Mouse (Mus musculus): ENCODE data around the gene Tnfsf14. TPM values are rescaled to one million over a fixed set of nuclear protein-coding genes. Genes with fewer than 3 reads are reported as not detected.

Gene Tnfsf14
- polyA plus RNA-seq, 1 experiment from 2014 or later: 0.50 TPM

- Histone ChIP-seq H3K9me3 (ENCODE audit: low read length) (no peaks in the 10 kb centered on the region), H3K27me3 (replicated peaks; ENCODE audit: insufficient read depth, low read length) (no peaks in the 10 kb centered on the region), H3K4me3 (ENCODE audit: low read depth, low read length) (no peak overlapping the region), H3K4me1 (ENCODE audit: insufficient read depth, low read depth, low read length) (no peaks in the 10 kb centered on the region), H3K9ac (replicated peaks; ENCODE audit: low read depth) (no peak overlapping the region), H3K4me2 (replicated peaks; ENCODE audit: low read depth, low read length) (no peak overlapping the region), H3K36me3 (ENCODE audit: insufficient read depth, low read length) (no peaks in the 10 kb centered on the region), H3K27ac (ENCODE audit: low read length) (no peak overlapping the region)
- TF ChIP-seq CTCF (IDR thresholded peaks at IDR 0.05) (no peak), EP300 (IDR thresholded peaks at IDR 0.05) (no peak)
- ATAC-seq (no peak), DNase-seq (ENCODE audit: low spot score) (no peak)
- 67% methylated on average over 3 of the region's 3 CpGs for WGBS
These were observed 794 bp upstream of the Tnfsf14 start for GRCm38 (mm10) chr17:57194771-57195170.

DNA sequence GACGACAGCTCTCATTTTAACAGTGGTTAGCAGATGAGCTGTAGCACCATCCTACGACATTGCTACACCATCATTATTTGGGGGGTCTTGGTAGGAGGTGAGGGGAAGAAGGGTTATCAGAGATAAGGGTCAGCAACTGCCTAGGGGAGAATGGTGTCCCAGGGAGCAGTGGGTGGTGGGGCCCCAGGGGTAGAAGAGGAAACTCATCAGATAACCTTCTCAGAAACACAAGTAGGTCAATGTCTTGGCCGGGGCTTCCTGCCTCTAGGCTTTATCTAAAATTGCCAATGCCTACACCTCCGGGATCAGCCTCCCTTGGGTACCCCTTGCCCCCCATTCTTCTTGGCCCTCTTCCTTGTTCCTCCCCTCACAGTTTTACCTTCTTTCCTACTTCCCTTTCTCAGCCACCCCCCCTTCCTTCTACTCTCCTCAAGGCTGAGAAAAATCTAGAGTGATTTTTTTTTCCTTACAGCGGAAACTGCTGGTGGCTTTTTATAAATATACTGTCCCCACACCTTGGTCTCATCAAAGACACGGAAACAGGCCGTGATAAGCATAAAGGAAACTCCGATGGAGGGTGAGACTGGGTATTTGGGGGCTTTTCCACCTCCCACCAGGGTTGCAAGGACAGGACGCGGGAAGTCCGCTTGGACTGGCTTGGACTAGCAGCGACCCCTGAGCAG, 5.3 kb downstream of the Tnfsf14 start:
- no peaks in the 10 kb centered on the region for H3K9me3 ChIP-seq (ENCODE audit: low read length)
- no peak overlapping the region for H3K9ac ChIP-seq (replicated peaks; ENCODE audit: low read depth)
- no peak for TF ChIP-seq CTCF (IDR thresholded peaks at IDR 0.05)
- TF ChIP-seq EP300 (IDR thresholded peaks at IDR 0.05): no peak
- H3K27ac ChIP-seq (ENCODE audit: low read length): no peak overlapping the region
- ATAC-seq: no peak
- H3K4me1 ChIP-seq (ENCODE audit: insufficient read depth, low read depth, low read length): no peaks in the 10 kb centered on the region
- H3K27me3 ChIP-seq (replicated peaks; ENCODE audit: insufficient read depth, low read length): no peaks in the 10 kb centered on the region
- H3K4me2 ChIP-seq (replicated peaks; ENCODE audit: low read depth, low read length): no peak overlapping the region
- no peak for DNase-seq (ENCODE audit: low spot score)
- 55% methylated on average over 12 of the region's 12 CpGs for WGBS
- H3K4me3 ChIP-seq (ENCODE audit: low read depth, low read length): no peak overlapping the region
- no peaks in the 10 kb centered on the region for H3K36me3 ChIP-seq (ENCODE audit: insufficient read depth, low read length)

GRCm38 (mm10) chr17:57185641-57186040, 8.3 kb downstream of the Tnfsf14 start:
- H3K27me3 ChIP-seq (replicated peaks; ENCODE audit: insufficient read depth, low read length): no peaks in the 10 kb centered on the region
- no peak overlapping the region for H3K9ac ChIP-seq (replicated peaks; ENCODE audit: low read depth)
- no peak overlapping the region for H3K4me2 ChIP-seq (replicated peaks; ENCODE audit: low read depth, low read length)
- DNase-seq (ENCODE audit: low spot score) (no peak), ATAC-seq (no peak)
- H3K4me3 ChIP-seq (ENCODE audit: low read depth, low read length): no peak overlapping the region
- no peak overlapping the region for H3K27ac ChIP-seq (ENCODE audit: low read length)
- WGBS: 45% methylated on average over 2 of the region's 2 CpGs
- H3K36me3 ChIP-seq (ENCODE audit: insufficient read depth, low read length): no peaks in the 10 kb centered on the region
- no peak for TF ChIP-seq EP300 (IDR thresholded peaks at IDR 0.05)
- TF ChIP-seq CTCF (IDR thresholded peaks at IDR 0.05): no peak
- H3K9me3 ChIP-seq (ENCODE audit: low read length): no peaks in the 10 kb centered on the region
- no peaks in the 10 kb centered on the region for H3K4me1 ChIP-seq (ENCODE audit: insufficient read depth, low read depth, low read length)

- Histone ChIP-seq H3K9ac (replicated peaks; ENCODE audit: low read depth) (no peak overlapping the region), H3K9me3 (ENCODE audit: low read length) (no peaks in the 10 kb centered on the region), H3K36me3 (ENCODE audit: insufficient read depth, low read length) (no peaks in the 10 kb centered on the region), H3K27ac (ENCODE audit: low read length) (no peak overlapping the region), H3K4me3 (ENCODE audit: low read depth, low read length) (no peak overlapping the region), H3K27me3 (replicated peaks; ENCODE audit: insufficient read depth, low read length) (no peaks in the 10 kb centered on the region), H3K4me1 (ENCODE audit: insufficient read depth, low read depth, low read length) (no peaks in the 10 kb centered on the region), H3K4me2 (replicated peaks; ENCODE audit: low read depth, low read length) (no peak overlapping the region)
- ATAC-seq: no peak
- no peak for DNase-seq (ENCODE audit: low spot score)
- TF ChIP-seq EP300 (IDR thresholded peaks at IDR 0.05) (no peak), CTCF (IDR thresholded peaks at IDR 0.05) (no peak)
- WGBS: 44% methylated on average over 3 of the region's 3 CpGs
These were observed 11.1 kb downstream of the Tnfsf14 start for GRCm38 (mm10) chr17:57182871-57183270.

- WGBS: 30% methylated on average over 8 of the region's 8 CpGs
- DNase-seq (ENCODE audit: low spot score): no peak
These were observed 13.6 kb downstream of the Tnfsf14 start for GRCm38 (mm10) chr17:57180363-57180762.

GRCm38 (mm10) chr17:57173351-57173750, 20.6 kb downstream of the Tnfsf14 start:
- TF ChIP-seq CTCF (IDR thresholded peaks at IDR 0.05) (no peak), EP300 (IDR thresholded peaks at IDR 0.05) (no peak)
- peak; percentile 28; the same call in 1 of the 2 replicates for ATAC-seq
- H3K27ac ChIP-seq (ENCODE audit: low read length): no peak overlapping the region
- 51% methylated on average over 4 of the region's 4 CpGs for WGBS
- H3K4me3 ChIP-seq (ENCODE audit: low read depth, low read length): no peak overlapping the region
- H3K4me2 ChIP-seq (replicated peaks; ENCODE audit: low read depth, low read length): no peak overlapping the region
- no peaks in the 10 kb centered on the region for H3K4me1 ChIP-seq (ENCODE audit: insufficient read depth, low read depth, low read length)
- no peak overlapping the region for H3K9ac ChIP-seq (replicated peaks; ENCODE audit: low read depth)
- H3K9me3 ChIP-seq (ENCODE audit: low read length): no peaks in the 10 kb centered on the region
- H3K36me3 ChIP-seq (ENCODE audit: insufficient read depth, low read length): no peaks in the 10 kb centered on the region
- DNase-seq (ENCODE audit: low spot score): peak; percentile 44
- no peaks in the 10 kb centered on the region for H3K27me3 ChIP-seq (replicated peaks; ENCODE audit: insufficient read depth, low read length)

More at GRCm38 (mm10) chr17:57180363-57180762, 13.6 kb downstream of the Tnfsf14 start:
- TF ChIP-seq CTCF (IDR thresholded peaks at IDR 0.05): peak; percentile 54
- TF ChIP-seq EP300 (IDR thresholded peaks at IDR 0.05): no peak
- no peaks in the 10 kb centered on the region for H3K9me3 ChIP-seq (ENCODE audit: low read length)
- ATAC-seq: no peak
- H3K4me3 ChIP-seq (ENCODE audit: low read depth, low read length): no peak overlapping the region
- H3K27me3 ChIP-seq (replicated peaks; ENCODE audit: insufficient read depth, low read length): no peaks in the 10 kb centered on the region
- no peaks in the 10 kb centered on the region for H3K36me3 ChIP-seq (ENCODE audit: insufficient read depth, low read length)
- H3K27ac ChIP-seq (ENCODE audit: low read length): no peak overlapping the region
- H3K4me2 ChIP-seq (replicated peaks; ENCODE audit: low read depth, low read length): no peak overlapping the region
- no peak overlapping the region for H3K9ac ChIP-seq (replicated peaks; ENCODE audit: low read depth)
- H3K4me1 ChIP-seq (ENCODE audit: insufficient read depth, low read depth, low read length): no peaks in the 10 kb centered on the region

Data from lung, postnatal 0 days (tissue).